Mouse (Mus musculus) E14TG2a.4 (cell line): ENCODE data around the gene Ms4a6c.

Experiments used
- CTCF ChIP-seq: conservative IDR thresholded peaks from 2 replicates; pipeline ENCODE4 v1.5.1; 2014; ENCODE audit warnings: low read length
- POU5F1 ChIP-seq: IDR thresholded peaks from 2 replicates; pipeline ENCODE4 v1.6.1; 2014; ENCODE audit warnings: low read length, borderline replicate concordance

DNA sequence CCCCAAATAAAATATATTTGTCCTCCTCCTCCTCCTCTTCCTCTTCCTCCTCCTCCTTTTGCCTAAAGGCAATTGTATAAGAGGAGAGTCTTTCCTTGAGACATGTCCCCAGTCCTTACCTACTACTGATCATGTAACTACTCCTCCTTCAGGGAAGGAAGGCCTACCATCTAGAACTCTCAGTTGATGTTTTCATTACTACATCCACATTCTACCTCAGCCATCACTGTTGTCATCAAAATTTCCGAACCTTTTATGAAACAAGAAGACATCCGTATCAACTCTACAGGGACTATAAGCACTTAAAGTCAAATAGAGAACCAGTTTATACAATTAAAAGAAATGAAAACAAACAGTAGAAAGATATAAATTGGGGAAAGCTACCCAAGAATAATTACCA, 13.5 kb downstream of the Ms4a6c start:
- no peak for TF ChIP-seq CTCF
- no peak for TF ChIP-seq POU5F1
